Mouse (Mus musculus) brain, embryonic 14.5 days (tissue): ENCODE data around the gene Trpm3.

Source experiments
- CTCF ChIP-seq: fragments of 200-500 bp; IDR thresholded peaks from 2 replicates; pipeline ENCODE4 v1.5.1; 2012; ENCODE audit warnings: inconsistent platforms, mild to moderate bottlenecking, moderate library complexity, borderline replicate concordance; ENCODE audit not compliant: insufficient read depth, insufficient read length; ENCODE audit errors: extremely low read depth
- POLR2A ChIP-seq: fragments of 200-500 bp; IDR thresholded peaks from 2 replicates; pipeline ENCODE4 v1.6.1; 2012; ENCODE audit warnings: mild to moderate bottlenecking, inconsistent platforms, borderline replicate concordance; ENCODE audit not compliant: poor library complexity, insufficient read depth, insufficient read length, severe bottlenecking; ENCODE audit errors: extremely low read depth

- no peak for TF ChIP-seq CTCF
- no peak for TF ChIP-seq POLR2A
Observed at GRCm38 (mm10) chr19:22665401-22665800, 526.6 kb downstream of the Trpm3 start.
